Mouse (Mus musculus): ENCODE data around the gene Gm47955. TPM values are rescaled to one million over a fixed set of nuclear protein-coding genes. Genes with fewer than 3 reads are reported as not detected.
"Not testable (repeated sequence)": the region's sequence is repeated elsewhere in the genome, so short reads cannot be mapped to it uniquely, and the experiment has no call there.

The Gm47955 gene
- total RNA-seq, 1 experiment from 2014 or later: not detected

DNA sequence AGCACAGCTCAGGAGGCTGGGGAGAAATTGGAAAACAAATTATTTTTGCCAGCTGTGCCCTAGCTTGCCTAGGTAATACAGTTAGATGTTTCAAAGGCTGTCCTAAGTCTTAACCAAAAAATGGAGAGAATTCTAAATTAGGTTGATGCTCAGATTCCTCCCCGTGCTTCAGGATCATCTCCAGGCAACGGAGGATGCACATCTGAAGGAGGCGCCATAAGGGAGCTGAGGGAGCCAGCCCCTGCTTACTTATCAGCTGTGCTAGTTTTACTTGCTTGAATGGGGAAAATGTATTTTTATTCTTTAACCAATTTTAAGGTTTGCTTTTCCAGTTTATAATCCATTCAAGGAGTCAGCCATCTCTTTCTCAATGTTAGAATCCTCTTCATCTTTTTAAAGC lies 33.9 kb downstream of the Gm47955 start:
- no peak for DNase-seq

DNA sequence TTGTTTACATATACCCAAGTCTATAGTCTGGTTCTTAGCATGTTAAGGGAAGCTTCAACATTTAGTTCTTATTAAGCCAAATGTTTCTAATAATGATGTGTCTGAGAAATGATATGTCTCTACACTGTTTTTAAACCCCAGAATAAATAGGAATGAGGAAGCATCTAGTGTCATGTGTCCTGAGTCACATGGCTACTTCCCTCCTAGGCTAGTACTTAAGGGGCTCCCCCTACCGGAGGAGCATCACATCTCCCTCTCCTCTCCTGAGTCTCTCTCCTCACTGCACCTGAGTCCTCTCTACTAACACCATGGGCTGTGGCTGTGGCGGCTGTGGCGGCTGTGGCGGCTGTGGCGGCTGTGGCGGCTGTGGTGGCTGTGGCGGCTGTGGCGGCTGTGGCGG lies 40.2 kb downstream of the Gm47955 start, which contains the start of gene Gm47959:
Gm47959 (plus strand) TSS at position 243 of the 400 bp plus-strand sequence.
- DNase-seq: not testable (repeated sequence)

DNA sequence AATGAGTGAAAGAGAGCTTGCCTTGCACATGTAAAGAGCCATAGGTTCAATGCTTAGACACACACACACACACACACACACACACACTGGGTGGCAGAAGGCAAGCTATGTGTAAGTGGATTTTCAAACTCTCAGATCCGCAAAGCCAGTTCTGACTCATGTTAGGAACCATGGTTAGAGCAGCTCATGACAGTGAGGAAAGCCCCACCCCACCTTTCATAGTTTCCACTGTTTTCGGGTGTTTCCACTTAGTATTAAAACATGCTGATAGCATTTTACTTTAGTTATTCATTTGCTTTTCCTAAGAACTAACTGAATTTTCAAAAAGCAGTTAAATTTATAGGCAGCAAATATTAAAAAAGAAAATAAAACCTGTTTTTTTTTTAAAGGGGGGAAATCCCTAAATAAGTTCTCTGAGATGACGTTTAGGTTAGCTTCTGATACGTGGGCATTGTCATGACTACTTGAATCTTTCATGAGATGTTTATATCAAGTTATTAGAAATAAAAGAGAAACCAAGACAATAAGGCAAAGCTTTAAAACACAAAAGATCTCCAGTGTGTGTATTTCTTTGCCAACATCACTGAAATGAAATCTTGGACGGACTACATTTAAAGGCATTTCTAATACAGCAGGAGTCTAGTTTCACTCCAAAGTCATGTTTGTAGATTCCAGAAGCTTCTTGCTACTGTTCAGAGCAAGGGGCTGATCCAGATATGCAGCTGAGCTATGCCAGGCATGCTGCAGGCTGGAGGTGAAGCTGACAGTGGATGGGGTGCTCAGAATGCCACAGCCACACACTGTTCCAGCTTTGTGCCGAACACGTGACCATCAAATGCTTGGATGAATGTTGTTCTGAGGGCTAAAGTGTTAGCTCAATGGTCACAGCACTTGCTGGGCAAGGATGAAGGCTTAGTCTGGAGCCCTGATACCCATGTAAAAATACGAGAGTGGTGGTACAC lies 46.4 kb downstream of the Gm47955 start:
- DNase-seq: no peak

DNA sequence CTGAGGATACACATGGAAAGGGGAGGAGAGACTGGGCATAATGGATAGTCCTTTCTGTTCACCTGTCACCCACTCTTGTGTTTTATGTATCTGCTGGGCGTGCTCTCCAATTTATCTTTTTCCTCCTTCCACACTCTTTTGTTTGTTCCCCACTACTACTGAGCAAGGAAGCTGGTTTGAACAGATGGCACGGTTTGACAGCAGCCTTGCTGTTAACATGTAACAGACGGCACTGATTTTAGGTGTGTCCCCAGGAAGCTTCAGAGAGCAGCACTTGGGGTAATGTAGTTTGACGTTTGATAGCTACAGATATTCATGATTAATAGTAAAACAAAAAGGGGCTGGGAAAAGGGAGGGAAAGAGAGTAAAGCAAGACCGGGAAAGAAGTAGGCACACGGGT lies 47.4 kb downstream of the Gm47955 start:
- DNase-seq: no peak

Other genes with a start within 250 kb of the Gm47955 start
- 129 and 138 TPM in 2 replicates for gene Mff, start 235.4 kb upstream of the Gm47955 start, total RNA-seq (2021)
- gene Tm4sf20, start 191.8 kb upstream of the Gm47955 start, total RNA-seq (2021): not detected in 2 replicates
- gene Gm47791, start 189.0 kb upstream of the Gm47955 start, total RNA-seq (2021): not detected in 2 replicates
- 53.0 and 59.5 TPM in 2 replicates for gene Agfg1, start 120.8 kb upstream of the Gm47955 start, total RNA-seq (2021)
- not detected in 2 replicates for gene A030005L19Rik, start 47.0 kb upstream of the Gm47955 start, total RNA-seq (2021)
- not detected in 2 replicates for gene A030014E15Rik, start 35.4 kb upstream of the Gm47955 start, total RNA-seq (2021)
- not detected in 2 replicates for gene Gm6217, start 28.9 kb upstream of the Gm47955 start, total RNA-seq (2021)
- gene A030003K21Rik, start 16.9 kb upstream of the Gm47955 start, total RNA-seq (2021): not detected in 2 replicates
- not detected in 2 replicates for gene Gm7544, start 4.3 kb upstream of the Gm47955 start, total RNA-seq (2021)
- not detected in 2 replicates for gene Gm47959, start 40.3 kb downstream of the Gm47955 start, total RNA-seq (2021)
- gene Slc19a3, start 78.2 kb downstream of the Gm47955 start, total RNA-seq (2021): 0.26 TPM in 1 of 2 replicates, not detected in the other
- not detected in 2 replicates for gene Krtap28-10, start 82.2 kb downstream of the Gm47955 start, total RNA-seq (2021)
- gene Gm47969, start 84.6 kb downstream of the Gm47955 start, total RNA-seq (2021): not detected in 2 replicates
- not detected in 2 replicates for gene A030005K14Rik, start 99.1 kb downstream of the Gm47955 start, total RNA-seq (2021)
- gene Krtap28-13, start 100.6 kb downstream of the Gm47955 start, total RNA-seq (2021): not detected in 2 replicates
- not detected in 2 replicates for gene Ccl20, start 156.5 kb downstream of the Gm47955 start, total RNA-seq (2021)
- not detected in 2 replicates for gene Daw1, start 199.5 kb downstream of the Gm47955 start, total RNA-seq (2021)